Mouse (Mus musculus) hindbrain, embryonic 13.5 days (tissue): ENCODE results near the gene Coro6. TPM values are rescaled to one million over a fixed set of nuclear protein-coding genes. Genes with fewer than 3 reads are reported as not detected.
A peak's percentile ranks its signal among the peaks of the same experiment; 100 is the strongest.

Experiments used
- ATAC-seq: fragments of 200-750 bp; cut with Nextera tagmentation; 2 replicates; pipeline ENCODE4 v1.8.0; 2017; ENCODE audit warnings: moderate TSS enrichment; ENCODE audit not compliant: low FRiP score
- H3K27ac ChIP-seq: fragments of 300-500 bp; sonication (generic); 2 replicates; pipeline ENCODE4 v1.5.1; 2015; ENCODE audit warnings: inconsistent platforms, mild to moderate bottlenecking, moderate library complexity
- H3K27me3 ChIP-seq: fragments of 300-500 bp; sonication (generic); 2 replicates; pipeline ENCODE4 v1.6.1; 2015; ENCODE audit warnings: mild to moderate bottlenecking, inconsistent platforms
- H3K36me3 ChIP-seq: fragments of 300-500 bp; sonication (generic); 2 replicates; pipeline ENCODE4 v1.6.1; 2015; ENCODE audit warnings: mild to moderate bottlenecking, inconsistent platforms
- H3K4me1 ChIP-seq: fragments of 300-500 bp; sonication (generic); replicated peaks from 2 replicates; pipeline ENCODE4 v1.6.1; 2015; ENCODE audit warnings: inconsistent platforms
- H3K4me2 ChIP-seq: fragments of 300-500 bp; sonication (generic); 2 replicates; pipeline ENCODE4 v1.6.1; 2015; ENCODE audit warnings: inconsistent platforms, mild to moderate bottlenecking, moderate library complexity
- H3K4me3 ChIP-seq: fragments of 300-500 bp; sonication (generic); 2 replicates; pipeline ENCODE4 v1.5.1; 2015; ENCODE audit warnings: mild to moderate bottlenecking, inconsistent platforms
- H3K9ac ChIP-seq: fragments of 300-500 bp; sonication (generic); 2 replicates; pipeline ENCODE4 v1.6.1; 2015; ENCODE audit warnings: mild to moderate bottlenecking, inconsistent platforms
- H3K9me3 ChIP-seq: fragments of 300-500 bp; sonication (generic); 2 replicates; pipeline ENCODE4 v1.6.1; 2016; ENCODE audit warnings: inconsistent platforms
- WGBS: fragments of 180-500 bp; shearing (Covaris S2); methylation state at CpG from one replicate; pipeline ENCODE4 v1.1.7; 2015; 5-methylcytosine and 5-hydroxymethylcytosine counted together
- polyA plus RNA-seq: library from polyadenylated mRNA; unstranded; fragments of >200 nt; fragmentation: Nextera tagmentation; extraction: Ambion mirVana; gene quantifications from 2 replicates; pipeline ENCODE4 v1.2.1, GENCODE M21; 2015

The Coro6 gene
- polyA plus RNA-seq, 1 experiment from 2014 or later = 0.12 TPM

DNA sequence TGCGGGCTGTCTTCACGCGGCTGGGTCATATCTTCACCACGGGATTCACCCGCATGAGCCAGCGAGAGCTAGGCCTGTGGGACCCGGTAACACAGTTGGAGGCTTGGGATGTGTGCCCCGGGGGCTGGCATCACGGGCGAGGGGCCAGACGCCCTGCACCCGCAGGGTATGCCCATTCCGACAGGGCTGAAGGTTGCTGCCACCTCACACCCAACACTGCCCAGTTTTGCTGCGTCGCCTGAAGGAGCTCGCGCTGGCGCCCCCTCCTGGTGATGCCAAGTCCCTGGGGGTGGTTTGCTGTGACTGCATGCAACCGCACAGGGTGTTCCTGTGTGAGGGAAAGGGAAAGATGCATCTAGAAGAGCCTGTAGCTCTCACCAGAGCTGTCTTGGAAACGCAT is 5.6 kb downstream of the Coro6 start:
- Histone ChIP-seq H3K27ac (no peak overlapping the region), H3K36me3 (peaks cover 28% of the 10 kb centered on the region), H3K4me1 (peaks cover 17% of the 10 kb centered on the region), H3K9ac (no peak overlapping the region), H3K27me3 (peaks cover 68% of the 10 kb centered on the region), H3K9me3 (no peaks in the 10 kb centered on the region), H3K4me3 (no peak overlapping the region), H3K4me2 (peak overlapping the region; percentile 23; the same call in 1 of the 2 replicates)
- whole genome bisulfite sequencing = 12% methylated on average over 20 of the region's 20 CpGs
- no peak for ATAC-seq

GRCm38 (mm10) chr11:77468397-77468796 is 6.2 kb downstream of the Coro6 start:
- Histone ChIP-seq H3K27ac (no peak overlapping the region), H3K9me3 (no peaks in the 10 kb centered on the region), H3K4me3 (no peak overlapping the region), H3K36me3 (peaks cover 34% of the 10 kb centered on the region), H3K4me2 (no peak overlapping the region), H3K27me3 (peaks cover 62% of the 10 kb centered on the region), H3K4me1 (peaks cover 14% of the 10 kb centered on the region), H3K9ac (no peak overlapping the region)
- WGBS = 85% methylated on average over 9 of the region's 9 CpGs
- ATAC-seq = no peak

- H3K4me2 ChIP-seq = no peak overlapping the region
- no peak overlapping the region for H3K9ac ChIP-seq
- H3K9me3 ChIP-seq = no peaks in the 10 kb centered on the region
- no peak for ATAC-seq
- H3K36me3 ChIP-seq = peaks cover 55% of the 10 kb centered on the region
- H3K27ac ChIP-seq = no peak overlapping the region
- H3K4me1 ChIP-seq = peaks cover 10% of the 10 kb centered on the region
- 71% methylated on average over 29 of the region's 29 CpGs for WGBS
- peaks cover 33% of the 10 kb centered on the region for H3K27me3 ChIP-seq
- no peak overlapping the region for H3K4me3 ChIP-seq
Observed at GRCm38 (mm10) chr11:77471407-77471806, 9.2 kb downstream of the Coro6 start.

- ATAC-seq = no peak
- peaks cover 19% of the 10 kb centered on the region for H3K27me3 ChIP-seq
- no peak overlapping the region for H3K27ac ChIP-seq
- H3K9me3 ChIP-seq = no peaks in the 10 kb centered on the region
- H3K4me2 ChIP-seq = no peak overlapping the region
- peaks cover 66% of the 10 kb centered on the region for H3K36me3 ChIP-seq
- 92% methylated on average over 16 of the region's 16 CpGs for WGBS
- peaks cover 4% of the 10 kb centered on the region for H3K4me1 ChIP-seq
- no peak overlapping the region for H3K4me3 ChIP-seq
- no peak overlapping the region for H3K9ac ChIP-seq
Observed at GRCm38 (mm10) chr11:77472775-77473174, 10.6 kb downstream of the Coro6 start.

DNA sequence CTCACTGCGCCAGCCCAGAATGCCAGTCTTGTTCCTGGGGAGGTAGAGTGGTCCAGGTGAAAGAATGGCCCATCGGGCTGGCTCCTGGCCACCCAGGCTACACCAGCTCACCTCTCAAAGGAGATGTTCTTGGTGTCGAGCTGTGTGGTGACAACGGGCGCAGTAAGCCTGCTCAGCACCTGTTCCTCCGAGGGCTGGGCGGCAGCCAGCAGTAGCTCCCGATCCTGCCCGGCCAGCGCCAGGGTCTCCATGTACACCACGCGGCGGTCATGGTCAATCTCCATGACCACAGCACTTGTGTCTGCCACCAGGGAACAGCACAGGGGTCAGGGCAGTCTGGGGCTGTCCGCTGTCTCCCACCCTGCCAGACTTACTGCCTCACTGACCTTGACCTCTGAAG is 14.0 kb downstream of the Coro6 start:
- Histone ChIP-seq H3K4me3 (no peak overlapping the region), H3K27ac (no peak overlapping the region), H3K9ac (no peak overlapping the region), H3K9me3 (no peaks in the 10 kb centered on the region), H3K4me2 (no peak overlapping the region), H3K4me1 (peaks cover 12% of the 10 kb centered on the region), H3K27me3 (no peaks in the 10 kb centered on the region), H3K36me3 (peaks cover 54% of the 10 kb centered on the region)
- 94% methylated on average over 14 of the region's 14 CpGs for WGBS
- no peak for ATAC-seq

- peaks cover 18% of the 10 kb centered on the region for H3K4me1 ChIP-seq
- peaks cover 47% of the 10 kb centered on the region for H3K36me3 ChIP-seq
- H3K4me2 ChIP-seq = no peak overlapping the region
- no peaks in the 10 kb centered on the region for H3K27me3 ChIP-seq
- WGBS = 94% methylated on average over 6 of the region's 6 CpGs
- no peak overlapping the region for H3K9ac ChIP-seq
- ATAC-seq = no peak
- no peak overlapping the region for H3K27ac ChIP-seq
- no peak overlapping the region for H3K4me3 ChIP-seq
- H3K9me3 ChIP-seq = no peaks in the 10 kb centered on the region
Observed at GRCm38 (mm10) chr11:77476895-77477294, 14.7 kb downstream of the Coro6 start.

GRCm38 (mm10) chr11:77483043-77483442 is 20.8 kb downstream of the Coro6 start:
- no peak for ATAC-seq
- H3K27ac ChIP-seq = no peak overlapping the region
- no peaks in the 10 kb centered on the region for H3K9me3 ChIP-seq
- H3K4me2 ChIP-seq = no peak overlapping the region
- no peak overlapping the region for H3K9ac ChIP-seq
- WGBS = 69% methylated on average over 3 of the region's 3 CpGs
- H3K36me3 ChIP-seq = no peaks in the 10 kb centered on the region
- no peaks in the 10 kb centered on the region for H3K27me3 ChIP-seq
- H3K4me3 ChIP-seq = no peak overlapping the region
- peaks cover 74% of the 10 kb centered on the region for H3K4me1 ChIP-seq

DNA sequence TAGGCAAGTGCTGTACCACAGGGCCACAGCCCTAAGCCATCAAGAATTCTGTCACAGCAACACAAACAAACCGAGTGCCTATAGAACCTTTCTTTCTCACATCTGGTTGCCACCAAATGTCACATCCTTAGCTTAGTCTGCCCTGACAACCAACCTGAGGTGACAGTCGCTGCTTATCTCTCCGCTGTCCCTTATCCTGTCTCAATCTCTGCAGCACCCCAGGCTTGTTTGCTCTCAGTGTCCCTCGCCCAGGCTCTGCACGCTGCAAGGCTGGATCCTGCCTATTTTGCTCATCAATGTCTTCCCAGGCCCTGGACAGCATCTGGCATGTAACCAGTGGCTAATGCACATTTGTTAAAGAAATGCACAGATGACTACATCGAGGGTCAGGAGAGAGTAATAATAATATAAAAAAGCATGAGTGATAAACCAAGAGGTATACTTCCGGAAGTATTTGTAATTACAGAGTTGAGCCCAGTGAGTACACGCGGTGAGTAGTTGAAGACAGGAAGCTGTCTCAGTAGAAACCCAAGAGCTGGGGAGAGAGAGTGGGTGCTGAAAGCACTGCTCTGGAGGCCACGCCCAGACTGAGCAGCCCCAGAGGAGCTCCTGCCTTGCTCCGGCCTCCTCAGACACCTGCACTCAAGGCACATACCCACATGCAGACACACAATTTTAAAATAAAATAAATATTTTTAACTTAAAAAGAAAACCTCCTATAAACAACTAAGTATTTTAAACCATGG is 21.5 kb downstream of the Coro6 start:
- H3K27ac ChIP-seq = no peak overlapping the region
- no peaks in the 10 kb centered on the region for H3K9me3 ChIP-seq
- no peak overlapping the region for H3K4me2 ChIP-seq
- WGBS = 66% methylated on average over 11 of the region's 11 CpGs
- no peak overlapping the region for H3K9ac ChIP-seq
- H3K27me3 ChIP-seq = no peaks in the 10 kb centered on the region
- peaks cover 81% of the 10 kb centered on the region for H3K4me1 ChIP-seq
- no peaks in the 10 kb centered on the region for H3K36me3 ChIP-seq
- no peak for ATAC-seq
- no peak overlapping the region for H3K4me3 ChIP-seq

DNA sequence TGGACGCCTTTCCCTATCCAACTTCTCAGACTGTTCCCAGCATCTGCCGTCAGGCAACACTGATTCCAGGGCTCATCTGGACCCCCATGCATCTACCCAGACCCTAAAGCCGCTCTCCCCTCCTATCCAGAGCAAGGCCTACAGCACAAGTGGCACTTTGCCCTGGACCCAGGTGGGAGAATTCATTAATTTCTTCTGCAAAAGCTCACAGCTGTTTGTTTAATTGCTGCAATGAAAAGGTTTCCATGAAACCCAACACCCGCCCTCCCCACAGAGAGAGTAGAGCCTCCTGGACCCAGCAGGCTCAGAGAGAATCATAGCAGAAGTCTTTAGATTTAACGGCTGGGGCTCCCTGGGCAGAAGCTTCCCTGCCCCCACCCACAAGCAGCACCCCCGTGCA is 23.0 kb downstream of the Coro6 start:
- Histone ChIP-seq H3K9ac (peak overlapping the region; percentile 98), H3K4me2 (peak overlapping the region; percentile 74), H3K36me3 (no peaks in the 10 kb centered on the region), H3K4me1 (peaks cover 84% of the 10 kb centered on the region), H3K9me3 (no peaks in the 10 kb centered on the region), H3K27me3 (no peaks in the 10 kb centered on the region), H3K27ac (peak overlapping the region; percentile 95; the same call in 1 of the 2 replicates), H3K4me3 (peak overlapping the region; percentile 96; the same call in 1 of the 2 replicates)
- no peak for ATAC-seq
- WGBS = 46% methylated on average over 6 of the region's 6 CpGs

DNA sequence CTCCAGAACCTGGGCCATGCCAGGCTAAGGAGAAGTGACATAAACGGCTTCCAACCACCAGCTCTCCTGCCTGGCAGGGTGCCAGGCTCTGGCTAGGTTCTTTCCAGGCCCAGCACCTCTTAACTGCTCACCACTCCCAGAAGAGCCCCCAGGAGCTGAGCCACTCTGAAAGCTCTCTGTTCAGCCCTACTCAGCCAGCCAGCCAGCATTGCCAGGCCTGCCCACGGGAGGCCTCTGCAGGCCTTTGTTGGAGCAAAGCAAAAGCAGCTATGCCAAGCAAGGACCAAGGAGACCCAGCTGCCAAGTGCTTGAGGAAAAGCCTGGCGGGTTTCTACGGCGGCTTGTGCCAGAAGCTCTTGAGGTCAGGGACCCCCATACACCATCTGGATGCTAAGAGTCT is 24.6 kb downstream of the Coro6 start:
- peak overlapping the region; percentile 96 for H3K4me3 ChIP-seq
- WGBS = 35% methylated on average over 5 of the region's 5 CpGs

DNA sequence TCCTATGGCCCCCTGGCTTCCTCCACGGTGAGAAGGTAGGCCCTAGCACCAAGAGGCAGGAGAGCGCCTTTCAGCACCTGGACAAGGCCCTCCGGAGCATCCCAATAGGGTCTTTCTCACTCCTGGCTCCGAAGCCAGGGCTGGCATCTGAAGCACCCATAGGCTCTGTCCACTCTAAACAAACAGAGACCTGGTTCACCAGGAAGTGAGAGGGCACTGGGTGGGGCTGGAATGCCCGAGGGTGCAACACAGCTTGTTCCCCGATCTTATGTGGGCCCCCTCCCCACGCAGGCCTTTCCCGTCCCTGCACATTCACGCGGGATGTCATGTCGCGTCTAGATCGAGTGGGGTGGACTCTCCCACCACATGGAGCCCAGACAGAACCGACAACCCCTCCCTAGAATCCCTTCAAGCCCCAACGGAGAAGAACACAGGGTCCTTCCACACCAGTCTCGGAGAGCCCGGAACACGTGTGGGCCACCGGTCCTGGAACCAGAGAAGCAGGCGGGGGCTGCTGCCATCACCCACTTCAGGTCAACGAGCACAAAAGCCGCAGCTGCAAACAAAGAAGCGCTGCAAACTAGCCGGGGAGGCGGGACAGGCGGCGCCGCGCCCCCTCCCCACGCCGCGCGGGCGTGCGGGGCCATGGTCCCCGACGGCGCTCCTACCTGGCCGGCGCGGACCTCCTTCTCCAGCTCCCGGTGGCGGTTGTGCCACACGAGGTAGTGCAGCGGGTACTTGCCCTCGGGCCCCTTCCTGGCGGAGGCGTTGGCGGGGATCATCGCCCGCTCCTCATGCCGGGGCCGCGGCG is 26.8 kb downstream of the Coro6 start:
- Histone ChIP-seq H3K4me3 (peak overlapping the region; percentile 96), H3K27ac (peak overlapping the region; percentile 95), H3K9ac (peak overlapping the region; percentile 98), H3K4me2 (peak overlapping the region; percentile 74), H3K27me3 (no peaks in the 10 kb centered on the region), H3K36me3 (no peaks in the 10 kb centered on the region), H3K4me1 (peaks cover 85% of the 10 kb centered on the region), H3K9me3 (no peaks in the 10 kb centered on the region)
- 2% methylated on average over 47 of the region's 55 CpGs for WGBS
- ATAC-seq = no peak

More for the DNA sequence above, 24.6 kb downstream of the Coro6 start:
- H3K4me2 ChIP-seq = peak overlapping the region; percentile 74
- H3K36me3 ChIP-seq = no peaks in the 10 kb centered on the region
- no peaks in the 10 kb centered on the region for H3K27me3 ChIP-seq
- peak overlapping the region; percentile 98 for H3K9ac ChIP-seq
- peaks cover 85% of the 10 kb centered on the region for H3K4me1 ChIP-seq
- peak overlapping the region; percentile 95 for H3K27ac ChIP-seq
- ATAC-seq = no peak
- no peaks in the 10 kb centered on the region for H3K9me3 ChIP-seq

DNA sequence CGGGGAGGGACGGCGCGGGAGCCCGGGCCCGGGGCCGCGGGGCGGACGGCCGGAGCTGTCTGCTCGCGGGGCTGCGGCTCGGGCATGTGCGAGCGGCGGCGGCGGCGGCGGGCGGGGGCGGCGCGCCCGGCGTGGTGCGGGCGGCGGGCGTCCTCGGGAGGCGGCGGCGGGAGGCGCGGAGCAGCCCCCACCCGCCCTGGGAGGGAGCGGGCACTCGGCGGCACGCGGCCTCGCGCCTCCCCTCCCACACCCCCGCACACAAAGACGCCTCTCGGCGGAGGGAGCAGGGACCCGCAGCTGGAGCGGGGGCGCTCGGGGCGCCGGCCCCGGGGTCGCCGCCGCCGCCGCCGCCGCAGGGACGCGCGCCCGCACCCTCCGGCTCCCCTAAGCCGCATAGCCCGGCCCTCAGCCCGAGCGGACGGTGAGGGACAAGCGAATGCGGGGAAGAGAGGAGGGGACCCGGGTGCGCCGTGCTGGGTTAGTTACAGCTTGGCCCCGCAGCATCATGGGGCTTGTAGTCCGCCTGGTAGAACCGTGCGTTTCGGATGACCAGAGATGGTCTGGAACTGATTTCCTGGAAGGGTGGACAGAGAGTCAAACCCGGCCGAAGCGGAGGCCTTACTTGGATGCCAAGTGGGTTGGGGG is 27.5 kb downstream of the Coro6 start, which contains the start of gene Ankrd13b:
Gene Ankrd13b (minus strand): TSS at position 88 of the 645 bp plus-strand sequence.
- Histone ChIP-seq H3K36me3 (no peaks in the 10 kb centered on the region), H3K27ac (peak within 1 kb of the TSS; percentile 95), H3K4me1 (peaks cover 85% of the 10 kb centered on the region), H3K27me3 (no peaks in the 10 kb centered on the region), H3K4me3 (peak within 1 kb of the TSS; percentile 96), H3K4me2 (peak within 1 kb of the TSS; percentile 74), H3K9ac (peak within 1 kb of the TSS; percentile 98), H3K9me3 (no peaks in the 10 kb centered on the region)
- peak; percentile 55 for ATAC-seq
- WGBS = under 1% methylated on average over 26 of the region's 87 CpGs
